Mouse (Mus musculus) brain, adult 10 weeks (tissue): Measurements from ENCODE around the gene Ylpm1. TPM values are rescaled to one million over a fixed set of nuclear protein-coding genes. Genes with fewer than 3 reads are reported as not detected.

ENCODE experiments used
- polyA plus RNA-seq: library from polyadenylated mRNA; stranded (reverse); fragments of 350-450 nt; fragmentation: Illumina TruSeq; extraction: RNeasy Lipid Tissue Mini Kit (QIAGEN cat#74804); gene quantifications from one replicate; pipeline ENCODE4 v1.2.3, GENCODE M21; 2015; ENCODE audit warnings: low read depth, low replicate concordance

Ylpm1 gene
- polyA plus RNA-seq, result 67.7 TPM

GRCm38 (mm10) chr12:84996083-84996496 lies at the start of gene Ylpm1:
TSS of gene Ylpm1 (plus strand) at chr12:84996321.

GRCm38 (mm10) chr12:84970428-84971096 lies 25.6 kb upstream of the Ylpm1 start, which contains the start of the genes Fcf1 and Arel1:
TSS of gene Fcf1 (plus strand) at chr12:84970897.
TSS of gene Arel1 (minus strand) at chr12:84970900.

GRCm38 (mm10) chr12:85110698-85111592 lies 114.8 kb downstream of the Ylpm1 start, which contains the start of the genes Prox2 and Dlst:
TSS of gene Prox2 (minus strand) at chr12:85110759.
TSS of gene Dlst (plus strand) at chr12:85110833.

Other genes starting within 250 kb of the Ylpm1 start
- 56.7 TPM for gene Npc2, start 223.2 kb upstream of the Ylpm1 start, polyA plus RNA-seq
- gene Isca2, start 223.1 kb upstream of the Ylpm1 start, polyA plus RNA-seq, result 129 TPM
- 0.34 TPM for gene Ltbp2, start 119.8 kb upstream of the Ylpm1 start, polyA plus RNA-seq
- gene Fcf1, start 25.4 kb upstream of the Ylpm1 start, polyA plus RNA-seq, result 57.0 TPM
- 70.1 TPM for gene Arel1, start 25.4 kb upstream of the Ylpm1 start, polyA plus RNA-seq
- 1.4 TPM for gene Prox2, start 114.4 kb downstream of the Ylpm1 start, polyA plus RNA-seq
- 147 TPM for gene Dlst, start 114.5 kb downstream of the Ylpm1 start, polyA plus RNA-seq
- 24.5 TPM for gene Rps6kl1, start 154.9 kb downstream of the Ylpm1 start, polyA plus RNA-seq
- gene Pgf, start 181.5 kb downstream of the Ylpm1 start, polyA plus RNA-seq, result 4.8 TPM
- gene Eif2b2, start 223.2 kb downstream of the Ylpm1 start, polyA plus RNA-seq, result 64.8 TPM